Mouse (Mus musculus) bone marrow, adult 2 months (tissue): ENCODE results near the gene Serpine1.

Source experiments
- CTCF ChIP-seq: fragments of 200-500 bp; IDR thresholded peaks from 2 replicates; pipeline ENCODE4 v1.5.1; 2011; ENCODE audit warnings: low read length, control low read depth; ENCODE audit not compliant: control insufficient read depth, insufficient read depth
- POLR2A ChIP-seq: fragments of 200-500 bp; IDR thresholded peaks from 2 replicates; pipeline ENCODE4 v1.6.1; 2011; ENCODE audit warnings: low read depth, mild to moderate bottlenecking, control low read depth, low read length, borderline replicate concordance; ENCODE audit not compliant: control insufficient read depth

DNA sequence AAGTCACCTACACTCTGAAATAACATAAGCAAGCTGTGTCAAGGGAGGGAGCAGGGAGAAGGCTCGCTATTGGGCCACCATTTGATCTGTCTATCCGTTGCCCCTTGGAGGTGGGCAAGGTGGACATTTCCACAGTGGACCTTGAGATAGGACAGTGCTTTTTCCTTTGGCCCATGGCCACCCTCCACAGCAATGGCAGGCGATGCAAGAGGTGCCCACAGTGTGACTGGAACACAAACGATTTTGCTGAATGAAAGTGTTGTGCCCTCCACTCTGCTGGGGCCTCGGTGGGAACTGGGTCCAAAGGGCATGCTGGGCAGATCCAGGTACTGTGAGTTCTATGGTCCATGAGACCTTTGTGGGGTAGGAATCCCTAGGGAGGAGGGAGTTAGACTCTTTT lies 9.5 kb downstream of the Serpine1 start:
- TF ChIP-seq CTCF (no peak), POLR2A (no peak)
